In genomic region chr8:92331811-92332210, GRCm38 (mm10) we compare ENCODE assay signal across 12 mouse cellular contexts. TPM values are rescaled to one million over a fixed set of nuclear protein-coding genes. Genes with fewer than 3 reads are reported as not detected.
DNase-seq lines count a peak whose midpoint lies in the region; TF ChIP-seq lines count a peak whose summit lies in the region.
"Had no signal": no experiment of that assay in that cellular context is flagged by ENCODE, and none has a peak within 500 bp of the region (broad histone marks: within the 10 kb centered on the region; RNA-seq: fewer than 3 reads in every experiment).

No protein-coding gene starts in this region.

- no peaks in the 10 kb centered on the region; the same call in 1 of the 2 replicates for H3K36me3 ChIP-seq in heart, adult 2 months (ENCODE audit: control insufficient read depth, insufficient read depth, low read length)

- H3K9ac ChIP-seq in heart, adult 2 months (ENCODE audit: low read depth, low read length), result no peak overlapping the region
- H3K9ac ChIP-seq: forebrain, embryonic 13.5 days; liver, embryonic 14.5 days had no signal

- no peak for TF ChIP-seq POLR2A in heart, adult 2 months (IDR thresholded peaks at IDR 0.05; ENCODE audit: insufficient read depth, low read depth, low read length)

- TF ChIP-seq CTCF in heart, adult 2 months (IDR thresholded peaks at IDR 0.05), result no peak

- 67% methylated on average over 3 of the region's 3 CpGs for WGBS in heart, adult 2 months

- no peaks in the 10 kb centered on the region for H3K4me1 ChIP-seq in heart, adult 2 months (ENCODE audit: control insufficient read depth, insufficient read depth, low read length)
- H3K4me1 ChIP-seq: midbrain, embryonic 10.5 days had no signal

- no peaks in the 10 kb centered on the region for H3K27me3 ChIP-seq in heart, adult 2 months (ENCODE audit: control insufficient read depth, insufficient read depth, low read length)

- H3K27ac ChIP-seq in heart, adult 2 months, result peak overlapping the region; percentile 64; the same call in 1 of the 2 replicates
- H3K27ac ChIP-seq: forebrain, embryonic 13.5 days; left cerebral cortex, adult 2 months; liver, embryonic 14.5 days; midbrain, embryonic 10.5 days had no signal

- no peaks in the 10 kb centered on the region for H3K79me2 ChIP-seq in heart, adult 2 months (replicated peaks; ENCODE audit: control insufficient read depth, insufficient read depth, low read length)

- DNase-seq in heart, adult 2 months, result peak; percentile 44 to 57
- no peak for DNase-seq in heart, adult 8-10 months (ENCODE audit: low spot score)
- DNase-seq in adipocyte (ENCODE audit: low spot score), result peak; percentile 77
- peak; percentile 48 for DNase-seq in adrenal gland, postnatal 14 days
- DNase-seq in lung, adult 18-20 months, result peak; percentile 65 to 76
- no peak for DNase-seq in thymus, postnatal 25 days
- no peak for DNase-seq in urinary bladder, postnatal 14 days (ENCODE audit: low spot score)
- DNase-seq: thymus, postnatal 36 days had no signal

- TF ChIP-seq EP300 in heart, adult 2 months (IDR thresholded peaks at IDR 0.05; ENCODE audit: insufficient read depth, low read depth, low read length), result no peak

- intact Hi-C loops in heart, adult 2 months (cut with DNase I), result no loop called here

- no peak overlapping the region for H3K4me3 ChIP-seq in heart, adult 2 months
- H3K4me3 ChIP-seq: forebrain, embryonic 13.5 days; left cerebral cortex, adult 2 months; midbrain, embryonic 10.5 days had no signal

RNA-seq across cellular contexts. Expression of gene Irx5, which starts 25.6 kb away (rescaled TPM):
- total RNA-seq in heart, adult 2 months (2021), result 10 to 100 TPM in 1 of 2 experiments, 1 to 10 TPM in 1; 6.2 to 11.5 TPM
- polyA plus RNA-seq in heart, adult 2 months (2012; rRNA removed), result 3.7 and 5.7 TPM in 2 replicates
- total RNA-seq in heart, adult 8-10 months (2022), result 10 to 100 TPM in 3 of 4 experiments, 1 to 10 TPM in 1; 8.3 to 13.6 (median 10.7) TPM
- 1.5 and 1.7 TPM in 2 replicates for total RNA-seq in adrenal gland, postnatal 14 days (2021)

Comparison
In these comparisons a context has a peak if more than half of its experiments do, and no peak if none do; other contexts are left out.
1. DNase-seq: peak in heart, adult 2 months (2 of 2), adipocyte (single experiment), adrenal gland, postnatal 14 days (single experiment) and lung, adult 18-20 months (2 of 2); none in heart, adult 8-10 months (single experiment), thymus, postnatal 25 days (single experiment) and urinary bladder, postnatal 14 days (single experiment).